Mouse (Mus musculus): ENCODE measurements around the gene Fance. TPM values are rescaled to one million over a fixed set of nuclear protein-coding genes. Genes with fewer than 3 reads are reported as not detected.

Fance gene
- polyA plus RNA-seq, 1 experiment from 2014 or later: 34.0 TPM

DNA sequence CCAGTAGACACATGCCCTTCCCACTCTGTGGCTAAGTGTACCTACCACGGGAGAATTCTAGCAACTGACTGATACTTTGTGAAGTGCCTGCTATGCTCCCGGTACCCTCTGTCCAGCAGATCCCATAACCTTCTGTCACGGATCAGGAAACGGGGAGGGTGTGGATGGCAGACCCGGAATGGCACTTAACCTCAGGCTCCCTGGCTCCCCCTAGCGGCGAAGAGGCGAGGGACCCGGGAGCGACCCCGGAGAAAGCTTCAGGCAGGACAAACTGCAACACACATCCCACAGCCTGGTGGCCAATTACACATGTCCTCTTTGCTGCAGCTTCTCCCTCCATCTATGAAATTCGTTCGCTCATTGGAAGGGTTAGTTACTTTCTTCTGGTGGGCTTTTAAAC, 55.1 kb downstream of the Fance start:
- 5% methylated on average over 13 of the region's 13 CpGs for WGBS
- no peaks in the 10 kb centered on the region for H3K36me3 ChIP-seq (ENCODE audit: insufficient read depth, low read length)
- 0 out of 2 replicates have a peak overlapping the region, but pooled peaks have one; percentile 19 for H3K9ac ChIP-seq (replicated peaks; ENCODE audit: low read length)
- ATAC-seq (ENCODE audit: low FRiP score, low TSS enrichment): peak; percentile 55; the same call in 1 of the 2 replicates
- no peak overlapping the region for H3K4me3 ChIP-seq (ENCODE audit: low read length)
- H3K27me3 ChIP-seq (ENCODE audit: insufficient read depth, low read length): peaks cover 20% of the 10 kb centered on the region
- no peaks in the 10 kb centered on the region for H3K9me3 ChIP-seq (ENCODE audit: low read length)
- peaks cover 14% of the 10 kb centered on the region for H3K4me1 ChIP-seq (ENCODE audit: insufficient read depth, low read length)
- no peak overlapping the region for H3K27ac ChIP-seq (ENCODE audit: low read length)
- H3K4me2 ChIP-seq (replicated peaks; ENCODE audit: low read depth, low read length): no peak overlapping the region; the same call in 1 of the 2 replicates

DNA sequence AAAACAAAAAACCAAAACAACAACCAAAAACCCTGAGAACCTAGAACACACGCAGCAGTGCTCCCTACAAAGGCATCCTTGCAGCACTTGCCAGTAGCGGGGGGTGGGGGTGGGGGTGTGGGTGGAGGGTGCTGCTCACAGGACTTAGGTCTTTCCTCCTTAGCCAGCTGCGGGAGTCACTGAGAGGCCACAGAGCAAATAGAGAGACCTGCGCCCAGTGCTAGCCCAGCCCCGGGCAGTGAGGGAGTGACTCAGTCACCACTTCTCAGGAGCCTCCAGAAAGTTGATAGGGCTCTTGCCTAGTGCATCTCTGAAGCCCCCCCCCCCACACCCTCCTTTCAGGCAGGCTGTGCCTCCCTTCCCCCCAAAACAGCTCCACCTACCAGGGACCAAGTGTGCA, 55.7 kb downstream of the Fance start:
- H3K36me3 ChIP-seq (ENCODE audit: insufficient read depth, low read length): no peaks in the 10 kb centered on the region
- ATAC-seq (ENCODE audit: low FRiP score, low TSS enrichment): no peak
- no peak overlapping the region for H3K4me2 ChIP-seq (replicated peaks; ENCODE audit: low read depth, low read length)
- H3K9me3 ChIP-seq (ENCODE audit: low read length): no peaks in the 10 kb centered on the region
- no peak overlapping the region for H3K4me3 ChIP-seq (ENCODE audit: low read length)
- WGBS: 69% methylated on average over 5 of the region's 5 CpGs
- no peak overlapping the region for H3K27ac ChIP-seq (ENCODE audit: low read length)
- peaks cover 8% of the 10 kb centered on the region for H3K4me1 ChIP-seq (ENCODE audit: insufficient read depth, low read length)
- peaks cover 15% of the 10 kb centered on the region for H3K27me3 ChIP-seq (ENCODE audit: insufficient read depth, low read length)
- H3K9ac ChIP-seq (replicated peaks; ENCODE audit: low read length): no peak overlapping the region

GRCm38 (mm10) chr17:28371286-28371685, 58.0 kb downstream of the Fance start:
- no peak overlapping the region for H3K4me2 ChIP-seq (replicated peaks; ENCODE audit: low read depth, low read length)
- no peak overlapping the region for H3K27ac ChIP-seq (ENCODE audit: low read length)
- H3K9ac ChIP-seq (replicated peaks; ENCODE audit: low read length): no peak overlapping the region
- peaks cover 5% of the 10 kb centered on the region; the same call in 1 of the 2 replicates for H3K4me1 ChIP-seq (ENCODE audit: insufficient read depth, low read length)
- no peak overlapping the region for H3K4me3 ChIP-seq (ENCODE audit: low read length)
- no peaks in the 10 kb centered on the region for H3K36me3 ChIP-seq (ENCODE audit: insufficient read depth, low read length)
- WGBS: 77% methylated on average over 2 of the region's 2 CpGs
- no peak for ATAC-seq (ENCODE audit: low FRiP score, low TSS enrichment)
- peaks cover 19% of the 10 kb centered on the region for H3K27me3 ChIP-seq (ENCODE audit: insufficient read depth, low read length)
- no peaks in the 10 kb centered on the region for H3K9me3 ChIP-seq (ENCODE audit: low read length)

DNA sequence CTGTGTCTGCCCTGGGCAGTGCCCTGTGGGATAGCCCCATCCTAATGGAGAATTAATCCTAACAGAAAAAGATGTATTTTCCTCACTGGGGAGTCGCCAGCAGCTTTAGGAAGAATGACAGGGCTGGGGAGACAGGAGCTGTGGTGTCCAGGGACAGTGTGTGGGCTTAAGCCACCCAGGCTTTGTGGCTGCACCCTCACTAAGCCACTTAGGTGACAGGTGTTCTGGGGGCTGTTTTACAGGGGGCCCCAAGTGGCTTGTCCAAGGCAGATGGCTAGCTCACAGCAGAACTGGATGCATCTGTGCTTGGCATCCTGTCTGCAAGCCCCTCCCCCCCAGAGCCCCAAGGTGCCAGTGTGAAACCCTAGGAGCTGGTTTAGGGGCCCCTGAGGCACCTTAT, 58.6 kb downstream of the Fance start:
- Histone ChIP-seq H3K4me3 (ENCODE audit: low read length) (no peak overlapping the region), H3K36me3 (ENCODE audit: insufficient read depth, low read length) (no peaks in the 10 kb centered on the region), H3K9ac (replicated peaks; ENCODE audit: low read length) (no peak overlapping the region), H3K4me2 (replicated peaks; ENCODE audit: low read depth, low read length) (no peak overlapping the region), H3K27ac (ENCODE audit: low read length) (no peak overlapping the region), H3K4me1 (ENCODE audit: insufficient read depth, low read length) (peaks cover 5% of the 10 kb centered on the region; the same call in 1 of the 2 replicates), H3K9me3 (ENCODE audit: low read length) (no peaks in the 10 kb centered on the region), H3K27me3 (ENCODE audit: insufficient read depth, low read length) (peaks cover 19% of the 10 kb centered on the region)
- no peak for ATAC-seq (ENCODE audit: low FRiP score, low TSS enrichment)
- WGBS: 79% methylated on average over 1 of the region's 1 CpGs

- Histone ChIP-seq H3K9ac (replicated peaks; ENCODE audit: low read length) (no peak overlapping the region), H3K9me3 (ENCODE audit: low read length) (no peaks in the 10 kb centered on the region), H3K27ac (ENCODE audit: low read length) (no peak overlapping the region), H3K4me2 (replicated peaks; ENCODE audit: low read depth, low read length) (peak overlapping the region; percentile 26), H3K36me3 (ENCODE audit: insufficient read depth, low read length) (no peaks in the 10 kb centered on the region), H3K4me1 (ENCODE audit: insufficient read depth, low read length) (peaks cover 5% of the 10 kb centered on the region; the same call in 1 of the 2 replicates), H3K27me3 (ENCODE audit: insufficient read depth, low read length) (peaks cover 19% of the 10 kb centered on the region), H3K4me3 (ENCODE audit: low read length) (no peak overlapping the region)
- peak; percentile 47; the same call in 1 of the 2 replicates for ATAC-seq (ENCODE audit: low FRiP score, low TSS enrichment)
- 17% methylated on average over 10 of the region's 10 CpGs for WGBS
Measured at GRCm38 (mm10) chr17:28373821-28374220, 60.5 kb downstream of the Fance start.

- no peaks in the 10 kb centered on the region for H3K9me3 ChIP-seq (ENCODE audit: low read length)
- H3K36me3 ChIP-seq (ENCODE audit: insufficient read depth, low read length): no peaks in the 10 kb centered on the region
- no peak overlapping the region; the same call in 1 of the 2 replicates for H3K9ac ChIP-seq (replicated peaks; ENCODE audit: low read length)
- no peak for ATAC-seq (ENCODE audit: low FRiP score, low TSS enrichment)
- H3K4me3 ChIP-seq (ENCODE audit: low read length): no peak overlapping the region
- H3K4me2 ChIP-seq (replicated peaks; ENCODE audit: low read depth, low read length): peak overlapping the region; percentile 26
- 18% methylated on average over 15 of the region's 16 CpGs for WGBS
- H3K4me1 ChIP-seq (ENCODE audit: insufficient read depth, low read length): peaks cover 5% of the 10 kb centered on the region; the same call in 1 of the 2 replicates
- H3K27me3 ChIP-seq (ENCODE audit: insufficient read depth, low read length): peaks cover 19% of the 10 kb centered on the region
- no peak overlapping the region for H3K27ac ChIP-seq (ENCODE audit: low read length)
Measured at GRCm38 (mm10) chr17:28374494-28374893, 61.2 kb downstream of the Fance start.

DNA sequence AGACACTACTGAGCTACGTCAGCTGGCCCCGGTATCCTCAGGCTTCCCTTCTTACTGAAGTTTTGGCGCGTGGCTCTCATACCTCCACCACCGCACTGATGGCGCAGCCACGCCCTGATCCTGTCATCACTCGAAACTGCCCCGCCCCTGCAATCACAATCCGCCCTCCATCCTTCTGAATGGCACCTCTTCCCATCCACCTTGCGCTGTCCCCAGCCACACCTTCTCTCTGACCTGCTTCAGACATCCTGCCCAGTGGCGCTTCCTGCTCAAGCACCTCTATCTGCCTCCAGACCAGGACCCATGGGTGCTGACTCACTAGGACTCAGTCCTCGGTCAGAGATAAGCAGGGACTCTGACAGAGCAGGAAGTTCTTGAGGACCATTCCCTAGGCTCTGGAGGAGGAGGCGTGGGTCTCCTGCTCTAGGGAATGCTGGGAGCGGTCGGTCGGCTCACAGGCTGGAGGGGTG, 62.3 kb downstream of the Fance start:
- no peaks in the 10 kb centered on the region for H3K36me3 ChIP-seq (ENCODE audit: insufficient read depth, low read length)
- H3K9ac ChIP-seq (replicated peaks; ENCODE audit: low read length): no peak overlapping the region
- peaks cover 5% of the 10 kb centered on the region; the same call in 1 of the 2 replicates for H3K4me1 ChIP-seq (ENCODE audit: insufficient read depth, low read length)
- no peak overlapping the region for H3K27ac ChIP-seq (ENCODE audit: low read length)
- ATAC-seq (ENCODE audit: low FRiP score, low TSS enrichment): peak; percentile 40; the same call in 1 of the 2 replicates
- peak overlapping the region; percentile 23; the same call in 1 of the 2 replicates for H3K4me2 ChIP-seq (replicated peaks; ENCODE audit: low read depth, low read length)
- H3K4me3 ChIP-seq (ENCODE audit: low read length): no peak overlapping the region
- WGBS: 7% methylated on average over 17 of the region's 17 CpGs
- peaks cover 19% of the 10 kb centered on the region for H3K27me3 ChIP-seq (ENCODE audit: insufficient read depth, low read length)
- no peaks in the 10 kb centered on the region for H3K9me3 ChIP-seq (ENCODE audit: low read length)

Other genes starting within 250 kb of the Fance start
- 6.4 and 7.6 TPM in 2 replicates for gene Tcp11, start 232.9 kb upstream of the Fance start, polyA plus RNA-seq (2015; fragmentation: Nextera tagmentation; extraction: Ambion mirVana)
- gene Scube3, start 171.4 kb upstream of the Fance start, polyA plus RNA-seq (2015; fragmentation: Nextera tagmentation; extraction: Ambion mirVana): 18.6 and 19.9 TPM in 2 replicates
- 38.2 and 40.4 TPM in 2 replicates for gene Zfp523, start 136.4 kb upstream of the Fance start, polyA plus RNA-seq (2015; fragmentation: Nextera tagmentation; extraction: Ambion mirVana)
- gene Def6, start 105.7 kb upstream of the Fance start, polyA plus RNA-seq (2015; fragmentation: Nextera tagmentation; extraction: Ambion mirVana): 7.2 and 7.4 TPM in 2 replicates
- gene Ppard, start 80.8 kb upstream of the Fance start, polyA plus RNA-seq (2015; fragmentation: Nextera tagmentation; extraction: Ambion mirVana): 2.1 and 2.2 TPM in 2 replicates
- gene Rpl10a, start 15.0 kb downstream of the Fance start, polyA plus RNA-seq (2015; fragmentation: Nextera tagmentation; extraction: Ambion mirVana): 543 and 653 TPM in 2 replicates
- gene Tead3, start 37.3 kb downstream of the Fance start, polyA plus RNA-seq (2015; fragmentation: Nextera tagmentation; extraction: Ambion mirVana): 10.7 and 11.5 TPM in 2 replicates
- 6.4 and 8.7 TPM in 2 replicates for gene Tulp1, start 51.7 kb downstream of the Fance start, polyA plus RNA-seq (2015; fragmentation: Nextera tagmentation; extraction: Ambion mirVana)
- 35.5 and 36.0 TPM in 2 replicates for gene Fkbp5, start 204.0 kb downstream of the Fance start, polyA plus RNA-seq (2015; fragmentation: Nextera tagmentation; extraction: Ambion mirVana)
- gene Armc12, start 217.3 kb downstream of the Fance start, polyA plus RNA-seq (2015; fragmentation: Nextera tagmentation; extraction: Ambion mirVana): not detected in 2 replicates
- gene Clpsl2, start 235.9 kb downstream of the Fance start, polyA plus RNA-seq (2015; fragmentation: Nextera tagmentation; extraction: Ambion mirVana): not detected in 2 replicates
- gene Clps, start 247.2 kb downstream of the Fance start, polyA plus RNA-seq (2015; fragmentation: Nextera tagmentation; extraction: Ambion mirVana): not detected in 2 replicates

Data from kidney, embryonic 16.5 days (tissue).